Mouse (Mus musculus): ENCODE data around the gene Creb5.

- TF ChIP-seq POLR2A (IDR thresholded peaks at IDR 0.05; ENCODE audit: extremely low read depth, insufficient read depth, low read length) (no peak), CTCF (IDR thresholded peaks at IDR 0.05; ENCODE audit: extremely low read depth, insufficient read depth, low read length) (no peak)
Observed at GRCm38 (mm10) chr6:53506947-53507564, 220.0 kb downstream of the Creb5 start.

Measured in cortical plate, adult 2 months (tissue).